Mouse (Mus musculus): ENCODE data around the gene Pacrg. TPM values are rescaled to one million over a fixed set of nuclear protein-coding genes. Genes with fewer than 3 reads are reported as not detected.
A peak's percentile ranks its signal among the peaks of the same experiment; 100 is the strongest.

Gene Pacrg
- polyA plus RNA-seq, 1 experiment from 2014 or later = 4.1 TPM

GRCm38 (mm10) chr17:10402064-10402640 is 438.0 kb downstream of the Pacrg start:
- Histone ChIP-seq H3K9me3 (replicated peaks) (no peaks in the 10 kb centered on the region), H3K27ac (no peak overlapping the region), H3K4me3 (no peak overlapping the region), H3K4me1 (peaks cover 42% of the 10 kb centered on the region), H3K27me3 (no peaks in the 10 kb centered on the region), H3K4me2 (no peak overlapping the region), H3K9ac (no peak overlapping the region), H3K36me3 (ENCODE audit: poor library complexity, severe bottlenecking) (no peaks in the 10 kb centered on the region)
- ATAC-seq = no peak
- WGBS = 85% methylated on average over 12 of the region's 12 CpGs

DNA sequence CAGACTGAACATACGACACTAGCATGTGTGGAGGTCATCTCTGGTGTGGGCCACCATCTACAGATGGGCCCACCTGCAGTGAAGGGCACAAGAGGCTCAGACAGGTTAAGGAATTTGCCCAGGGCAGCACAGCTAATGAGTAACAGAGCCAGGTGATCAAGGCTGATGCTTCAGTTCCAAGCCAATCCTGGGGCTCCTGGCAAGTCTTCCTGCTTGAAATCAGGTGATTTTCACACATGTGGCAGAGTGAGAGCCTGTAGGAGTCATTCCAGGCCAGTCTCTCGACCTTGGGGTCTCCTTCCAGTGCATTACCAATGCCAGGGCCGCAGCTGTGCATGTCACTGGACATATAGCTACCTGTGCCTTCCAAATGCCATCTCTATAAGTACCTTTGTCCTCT is 438.6 kb downstream of the Pacrg start:
- H3K4me3 ChIP-seq = no peak overlapping the region
- H3K4me2 ChIP-seq = no peak overlapping the region
- no peak for ATAC-seq
- H3K27me3 ChIP-seq = no peaks in the 10 kb centered on the region
- no peaks in the 10 kb centered on the region for H3K36me3 ChIP-seq (ENCODE audit: poor library complexity, severe bottlenecking)
- H3K9me3 ChIP-seq (replicated peaks) = no peaks in the 10 kb centered on the region
- WGBS = 85% methylated on average over 3 of the region's 3 CpGs
- no peak overlapping the region for H3K9ac ChIP-seq
- no peak overlapping the region for H3K27ac ChIP-seq
- H3K4me1 ChIP-seq = peaks cover 36% of the 10 kb centered on the region

GRCm38 (mm10) chr17:10399706-10400105 is 440.4 kb downstream of the Pacrg start:
- H3K9me3 ChIP-seq (replicated peaks) = no peaks in the 10 kb centered on the region
- no peaks in the 10 kb centered on the region for H3K27me3 ChIP-seq
- 73% methylated on average over 10 of the region's 10 CpGs for WGBS
- H3K9ac ChIP-seq = no peak overlapping the region
- H3K36me3 ChIP-seq (ENCODE audit: poor library complexity, severe bottlenecking) = no peaks in the 10 kb centered on the region
- H3K4me1 ChIP-seq = peaks cover 34% of the 10 kb centered on the region
- no peak overlapping the region for H3K4me3 ChIP-seq
- ATAC-seq = no peak
- no peak overlapping the region for H3K4me2 ChIP-seq
- H3K27ac ChIP-seq = peak overlapping the region; percentile 21

- H3K36me3 ChIP-seq (ENCODE audit: poor library complexity, severe bottlenecking) = no peaks in the 10 kb centered on the region
- no peak overlapping the region for H3K9ac ChIP-seq
- H3K27me3 ChIP-seq = no peaks in the 10 kb centered on the region
- H3K27ac ChIP-seq = peak overlapping the region; percentile 45; the same call in 1 of the 2 replicates
- WGBS = 27% methylated on average over 5 of the region's 5 CpGs
- no peaks in the 10 kb centered on the region for H3K9me3 ChIP-seq (replicated peaks)
- H3K4me2 ChIP-seq = no peak overlapping the region
- no peak overlapping the region for H3K4me3 ChIP-seq
- peak; percentile 34; the same call in 1 of the 2 replicates for ATAC-seq
- peaks cover 34% of the 10 kb centered on the region for H3K4me1 ChIP-seq
These were observed 441.2 kb downstream of the Pacrg start for GRCm38 (mm10) chr17:10398871-10399270.

DNA sequence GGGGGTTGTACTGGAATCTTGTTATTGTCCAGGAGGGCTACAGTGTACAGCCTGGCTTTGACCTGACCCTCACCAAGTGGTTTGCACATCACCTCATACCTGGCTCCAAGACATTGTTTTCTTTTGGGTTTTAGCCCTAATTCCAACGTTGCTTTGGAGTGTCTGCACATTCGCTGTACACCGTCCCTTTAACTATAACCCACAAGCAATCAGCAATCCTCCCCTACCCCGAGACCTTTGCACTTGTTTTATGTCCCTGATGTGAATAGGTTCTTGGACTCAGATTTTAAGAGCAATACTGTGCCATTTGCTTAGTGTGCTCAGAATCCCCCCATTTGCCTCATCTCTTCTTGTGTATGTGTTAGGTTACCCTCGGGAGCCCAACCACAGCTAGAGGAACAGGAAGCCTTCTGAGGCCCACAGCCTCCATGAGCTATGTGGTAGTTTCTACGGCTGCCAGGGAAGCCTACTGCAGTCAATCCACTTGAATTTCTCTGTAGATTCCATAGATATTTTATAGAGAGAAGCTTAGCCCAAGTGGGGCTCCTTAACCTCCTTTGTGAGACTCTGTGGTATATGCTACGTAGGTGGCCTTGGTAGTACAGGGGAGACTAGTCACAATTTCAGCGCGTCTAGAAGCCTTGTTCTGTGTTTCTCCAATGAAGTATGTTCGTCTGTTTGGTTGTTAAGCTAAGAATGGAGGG is 442.0 kb downstream of the Pacrg start:
- no peak for ATAC-seq
- Histone ChIP-seq H3K9me3 (replicated peaks) (no peaks in the 10 kb centered on the region), H3K4me2 (no peak overlapping the region), H3K4me1 (peaks cover 34% of the 10 kb centered on the region), H3K9ac (no peak overlapping the region), H3K27me3 (no peaks in the 10 kb centered on the region), H3K27ac (peak overlapping the region; percentile 45; the same call in 1 of the 2 replicates), H3K36me3 (ENCODE audit: poor library complexity, severe bottlenecking) (no peaks in the 10 kb centered on the region), H3K4me3 (no peak overlapping the region)
- WGBS = 58% methylated on average over 10 of the region's 10 CpGs

- 73% methylated on average over 11 of the region's 11 CpGs for WGBS
- Histone ChIP-seq H3K27me3 (no peaks in the 10 kb centered on the region), H3K4me1 (peaks cover 34% of the 10 kb centered on the region), H3K9me3 (replicated peaks) (no peaks in the 10 kb centered on the region), H3K4me3 (no peak overlapping the region), H3K9ac (no peak overlapping the region), H3K36me3 (ENCODE audit: poor library complexity, severe bottlenecking) (no peaks in the 10 kb centered on the region), H3K27ac (no peak overlapping the region), H3K4me2 (no peak overlapping the region)
- no peak for ATAC-seq
These were observed 442.8 kb downstream of the Pacrg start for GRCm38 (mm10) chr17:10397336-10397735.

- Histone ChIP-seq H3K9ac (no peak overlapping the region), H3K27me3 (no peaks in the 10 kb centered on the region), H3K27ac (no peak overlapping the region), H3K36me3 (ENCODE audit: poor library complexity, severe bottlenecking) (no peaks in the 10 kb centered on the region), H3K9me3 (replicated peaks) (no peaks in the 10 kb centered on the region), H3K4me2 (no peak overlapping the region), H3K4me3 (no peak overlapping the region), H3K4me1 (peaks cover 34% of the 10 kb centered on the region)
- no peak for ATAC-seq
- 81% methylated on average over 6 of the region's 6 CpGs for WGBS
These were observed 443.2 kb downstream of the Pacrg start for GRCm38 (mm10) chr17:10396863-10397262.

GRCm38 (mm10) chr17:10394855-10395254 is 445.3 kb downstream of the Pacrg start:
- no peaks in the 10 kb centered on the region for H3K9me3 ChIP-seq (replicated peaks)
- peaks cover 34% of the 10 kb centered on the region for H3K4me1 ChIP-seq
- H3K27me3 ChIP-seq = no peaks in the 10 kb centered on the region
- no peak overlapping the region for H3K4me2 ChIP-seq
- no peak overlapping the region for H3K4me3 ChIP-seq
- WGBS = 26% methylated on average over 8 of the region's 8 CpGs
- ATAC-seq = peak; percentile 45; the same call in 1 of the 2 replicates
- H3K27ac ChIP-seq = no peak overlapping the region
- no peak overlapping the region for H3K9ac ChIP-seq
- no peaks in the 10 kb centered on the region for H3K36me3 ChIP-seq (ENCODE audit: poor library complexity, severe bottlenecking)

DNA sequence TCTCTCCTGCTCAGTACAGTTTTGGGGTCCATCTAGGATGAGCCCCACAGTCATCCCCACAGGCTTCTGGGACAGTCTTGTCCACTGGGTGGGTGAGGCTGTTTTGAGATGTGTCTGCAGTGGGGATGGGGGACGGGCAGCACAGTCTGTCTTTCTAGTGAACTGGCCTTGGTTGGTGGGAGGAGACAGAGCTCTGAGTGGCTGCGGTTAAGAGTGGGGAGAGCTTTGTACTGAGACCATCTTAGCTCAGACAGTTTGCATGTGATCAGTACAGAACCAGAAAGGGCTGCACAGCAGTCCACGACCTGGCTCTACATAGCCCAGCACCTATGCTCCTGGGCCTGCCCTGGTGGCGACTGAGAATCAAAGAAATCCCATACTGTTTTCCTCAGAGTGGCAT is 446.3 kb downstream of the Pacrg start:
- Histone ChIP-seq H3K9me3 (replicated peaks) (no peaks in the 10 kb centered on the region), H3K27me3 (no peaks in the 10 kb centered on the region), H3K4me2 (no peak overlapping the region), H3K27ac (no peak overlapping the region), H3K4me1 (peaks cover 24% of the 10 kb centered on the region), H3K36me3 (ENCODE audit: poor library complexity, severe bottlenecking) (no peaks in the 10 kb centered on the region), H3K4me3 (no peak overlapping the region), H3K9ac (no peak overlapping the region)
- no peak for ATAC-seq
- WGBS = 80% methylated on average over 4 of the region's 4 CpGs

DNA sequence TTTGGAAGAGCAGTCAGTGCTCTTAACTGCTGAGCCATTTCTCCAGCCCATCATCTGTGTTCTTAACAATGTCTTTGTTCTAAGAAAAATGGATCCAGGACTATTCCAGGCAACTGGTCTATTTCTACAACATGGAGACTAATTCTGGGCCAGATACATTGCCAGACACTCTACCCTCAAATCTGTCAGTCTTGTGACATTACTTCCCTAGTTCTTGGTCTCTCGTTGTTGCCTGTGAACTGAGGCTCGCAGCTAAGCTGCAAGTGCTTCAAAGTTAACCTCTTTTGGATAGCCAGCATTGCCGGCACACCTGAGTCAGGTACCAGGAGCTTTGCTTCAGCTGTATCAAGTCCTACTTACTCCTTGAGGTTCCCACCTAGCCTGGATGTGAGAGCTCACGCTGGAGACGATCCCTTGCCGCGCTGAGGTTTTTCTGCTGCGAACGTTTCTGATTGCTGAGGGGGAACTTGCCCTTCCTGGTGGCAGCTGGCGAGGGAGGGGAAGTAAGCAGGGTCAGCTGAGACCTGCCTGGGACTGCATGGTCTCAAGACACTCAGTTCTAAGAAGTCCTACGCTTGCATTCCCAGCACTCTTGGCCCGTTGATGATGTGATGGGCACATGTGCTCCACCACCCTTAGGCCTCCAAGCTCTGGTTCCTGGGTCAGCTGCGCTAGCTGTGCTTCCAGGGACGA is 447.6 kb downstream of the Pacrg start:
- Histone ChIP-seq H3K4me3 (no peak overlapping the region), H3K9me3 (replicated peaks) (no peaks in the 10 kb centered on the region), H3K36me3 (ENCODE audit: poor library complexity, severe bottlenecking) (no peaks in the 10 kb centered on the region), H3K4me1 (peaks cover 13% of the 10 kb centered on the region), H3K27me3 (no peaks in the 10 kb centered on the region), H3K27ac (no peak overlapping the region), H3K4me2 (no peak overlapping the region), H3K9ac (no peak overlapping the region)
- 89% methylated on average over 14 of the region's 14 CpGs for WGBS
- no peak for ATAC-seq

- Histone ChIP-seq H3K9ac (no peak overlapping the region), H3K4me2 (no peak overlapping the region), H3K9me3 (replicated peaks) (no peaks in the 10 kb centered on the region), H3K27me3 (no peaks in the 10 kb centered on the region), H3K4me3 (no peak overlapping the region), H3K27ac (peak overlapping the region; percentile 37; the same call in 1 of the 2 replicates), H3K4me1 (peaks cover 13% of the 10 kb centered on the region), H3K36me3 (ENCODE audit: poor library complexity, severe bottlenecking) (no peaks in the 10 kb centered on the region)
- ATAC-seq = 0 out of 2 replicates have a peak, but pooled peaks have one; percentile 50
- WGBS = 64% methylated on average over 19 of the region's 19 CpGs
These were observed 449.6 kb downstream of the Pacrg start for GRCm38 (mm10) chr17:10390232-10391172.

Measured in forebrain, embryonic 13.5 days (tissue).